Mouse (Mus musculus) embryonic facial prominence, embryonic 12.5 days (tissue): ENCODE data around the gene Ddx56. TPM values are rescaled to one million over a fixed set of nuclear protein-coding genes. Genes with fewer than 3 reads are reported as not detected.
A peak's percentile ranks its signal among the peaks of the same experiment; 100 is the strongest.

Experiments used
- ATAC-seq: fragments of 200-750 bp; cut with Nextera tagmentation; 2 replicates; pipeline ENCODE4 v1.8.0; 2017; ENCODE audit not compliant: insufficient number of reproducible peaks, insufficient read depth, low FRiP score, low TSS enrichment
- H3K27ac ChIP-seq: fragments of 300-500 bp; sonication (generic); 2 replicates; pipeline ENCODE4 v1.5.1; 2016; ENCODE audit warnings: mild to moderate bottlenecking
- H3K27me3 ChIP-seq: fragments of 300-500 bp; sonication (generic); 2 replicates; pipeline ENCODE4 v1.6.1; 2016; ENCODE audit warnings: mild to moderate bottlenecking, moderate library complexity
- H3K36me3 ChIP-seq: fragments of 300-500 bp; sonication (generic); 2 replicates; pipeline ENCODE4 v1.6.1; 2016; ENCODE audit warnings: mild to moderate bottlenecking
- H3K4me1 ChIP-seq: fragments of 300-500 bp; sonication (generic); 2 replicates; pipeline ENCODE4 v1.6.1; 2016
- H3K4me2 ChIP-seq: fragments of 300-500 bp; sonication (generic); replicated peaks from 2 replicates; pipeline ENCODE4 v1.6.1; 2016; ENCODE audit warnings: mild to moderate bottlenecking, moderate library complexity
- H3K4me3 ChIP-seq: fragments of 300-500 bp; sonication (generic); 2 replicates; pipeline ENCODE4 v1.5.1; 2016; ENCODE audit warnings: mild to moderate bottlenecking
- H3K9ac ChIP-seq: fragments of 300-500 bp; sonication (generic); 2 replicates; pipeline ENCODE4 v1.6.1; 2016; ENCODE audit warnings: mild to moderate bottlenecking, moderate library complexity
- H3K9me3 ChIP-seq: fragments of 300-500 bp; sonication (generic); 2 replicates; pipeline ENCODE4 v1.6.1; 2016; ENCODE audit warnings: mild to moderate bottlenecking, moderate library complexity
- WGBS: fragments of 180-500 bp; shearing (Covaris S2); methylation state at CpG from one replicate; pipeline ENCODE4 v1.1.7; 2016; 5-methylcytosine and 5-hydroxymethylcytosine counted together
- polyA plus RNA-seq: library from polyadenylated mRNA; unstranded; fragments of >200 nt; fragmentation: Nextera tagmentation; extraction: Ambion mirVana; gene quantifications from 2 replicates; pipeline ENCODE4 v1.2.1, GENCODE M21; 2016

The Ddx56 gene
- polyA plus RNA-seq: 105 and 106 TPM in 2 replicates

- H3K4me2 ChIP-seq: peak within 1 kb of the TSS; percentile 64
- H3K9me3 ChIP-seq: no peaks in the 10 kb centered on the region
- peaks cover 12% of the 10 kb centered on the region for H3K4me1 ChIP-seq
- peak within 1 kb of the TSS; percentile 97 for H3K4me3 ChIP-seq
- ATAC-seq: peak; percentile 91
- WGBS: 2% methylated on average over 50 of the region's 50 CpGs
- peak within 1 kb of the TSS; percentile 94 for H3K27ac ChIP-seq
- no peaks in the 10 kb centered on the region for H3K27me3 ChIP-seq
- peak within 1 kb of the TSS; percentile 85 for H3K9ac ChIP-seq
- H3K36me3 ChIP-seq: peaks cover 57% of the 10 kb centered on the region
Observed at GRCm38 (mm10) chr11:6267320-6268254, at the start of gene Ddx56. Gene Ddx56 (minus strand): TSS chr11:6267772.

GRCm38 (mm10) chr11:6316821-6317220 is 49.2 kb upstream of the Ddx56 start:
- WGBS: 87% methylated on average over 11 of the region's 11 CpGs

GRCm38 (mm10) chr11:6313874-6314406 is 46.4 kb upstream of the Ddx56 start:
- Histone ChIP-seq H3K27me3 (no peaks in the 10 kb centered on the region), H3K36me3 (peaks cover 50% of the 10 kb centered on the region), H3K9ac (no peak overlapping the region), H3K4me1 (no peaks in the 10 kb centered on the region), H3K4me3 (no peak overlapping the region), H3K9me3 (no peaks in the 10 kb centered on the region), H3K4me2 (no peak overlapping the region), H3K27ac (no peak overlapping the region)
- no peak for ATAC-seq
- WGBS: 85% methylated on average over 7 of the region's 7 CpGs

More at GRCm38 (mm10) chr11:6316821-6317220, 49.2 kb upstream of the Ddx56 start:
- Histone ChIP-seq H3K4me2 (no peak overlapping the region), H3K27me3 (no peaks in the 10 kb centered on the region), H3K4me1 (no peaks in the 10 kb centered on the region), H3K9ac (no peak overlapping the region), H3K36me3 (peaks cover 50% of the 10 kb centered on the region), H3K9me3 (no peaks in the 10 kb centered on the region), H3K4me3 (no peak overlapping the region), H3K27ac (no peak overlapping the region)
- ATAC-seq: no peak

- Histone ChIP-seq H3K9ac (no peak overlapping the region), H3K4me1 (no peaks in the 10 kb centered on the region), H3K4me3 (no peak overlapping the region), H3K36me3 (peaks cover 20% of the 10 kb centered on the region), H3K27me3 (no peaks in the 10 kb centered on the region), H3K27ac (no peak overlapping the region), H3K9me3 (no peaks in the 10 kb centered on the region), H3K4me2 (no peak overlapping the region)
- no peak for ATAC-seq
- WGBS: 91% methylated on average over 4 of the region's 4 CpGs
Observed at GRCm38 (mm10) chr11:6308181-6308580, 40.6 kb upstream of the Ddx56 start.

- Histone ChIP-seq H3K4me3 (no peak overlapping the region), H3K27me3 (no peaks in the 10 kb centered on the region), H3K4me1 (no peaks in the 10 kb centered on the region), H3K36me3 (peaks cover 29% of the 10 kb centered on the region), H3K9ac (no peak overlapping the region), H3K4me2 (no peak overlapping the region), H3K27ac (no peak overlapping the region), H3K9me3 (no peaks in the 10 kb centered on the region)
- 88% methylated on average over 1 of the region's 1 CpGs for WGBS
- ATAC-seq: no peak
Observed at GRCm38 (mm10) chr11:6305943-6306430, 38.4 kb upstream of the Ddx56 start.

GRCm38 (mm10) chr11:6302793-6303192 is 35.2 kb upstream of the Ddx56 start:
- no peaks in the 10 kb centered on the region for H3K27me3 ChIP-seq
- WGBS: 87% methylated on average over 2 of the region's 2 CpGs
- H3K27ac ChIP-seq: no peak overlapping the region
- no peaks in the 10 kb centered on the region for H3K9me3 ChIP-seq
- peaks cover 46% of the 10 kb centered on the region for H3K36me3 ChIP-seq
- H3K4me3 ChIP-seq: no peak overlapping the region
- H3K4me2 ChIP-seq: no peak overlapping the region
- no peak overlapping the region for H3K9ac ChIP-seq
- ATAC-seq: no peak
- H3K4me1 ChIP-seq: no peaks in the 10 kb centered on the region

- no peak for ATAC-seq
- WGBS: 81% methylated on average over 2 of the region's 2 CpGs
- peaks cover 47% of the 10 kb centered on the region for H3K36me3 ChIP-seq
- H3K4me3 ChIP-seq: no peak overlapping the region
- H3K27ac ChIP-seq: no peak overlapping the region
- no peaks in the 10 kb centered on the region for H3K9me3 ChIP-seq
- H3K4me2 ChIP-seq: no peak overlapping the region
- H3K9ac ChIP-seq: no peak overlapping the region
- no peaks in the 10 kb centered on the region for H3K27me3 ChIP-seq
- H3K4me1 ChIP-seq: no peaks in the 10 kb centered on the region
Observed at GRCm38 (mm10) chr11:6299435-6299834, 31.9 kb upstream of the Ddx56 start.

GRCm38 (mm10) chr11:6296077-6296476 is 28.5 kb upstream of the Ddx56 start:
- no peak for ATAC-seq
- H3K4me3 ChIP-seq: no peak overlapping the region
- H3K27ac ChIP-seq: no peak overlapping the region
- no peak overlapping the region for H3K9ac ChIP-seq
- no peaks in the 10 kb centered on the region for H3K9me3 ChIP-seq
- H3K36me3 ChIP-seq: peaks cover 34% of the 10 kb centered on the region
- H3K27me3 ChIP-seq: no peaks in the 10 kb centered on the region
- no peak overlapping the region for H3K4me2 ChIP-seq
- H3K4me1 ChIP-seq: peaks cover 5% of the 10 kb centered on the region

- peaks cover 27% of the 10 kb centered on the region for H3K36me3 ChIP-seq
- H3K27me3 ChIP-seq: no peaks in the 10 kb centered on the region
- WGBS: 88% methylated on average over 4 of the region's 4 CpGs
- no peaks in the 10 kb centered on the region for H3K9me3 ChIP-seq
- peaks cover 8% of the 10 kb centered on the region for H3K4me1 ChIP-seq
- no peak overlapping the region for H3K4me2 ChIP-seq
- H3K27ac ChIP-seq: no peak overlapping the region
- no peak overlapping the region for H3K9ac ChIP-seq
- ATAC-seq: no peak
- no peak overlapping the region for H3K4me3 ChIP-seq
Observed at GRCm38 (mm10) chr11:6294632-6295031, 27.1 kb upstream of the Ddx56 start.

GRCm38 (mm10) chr11:6293601-6294000 is 26.0 kb upstream of the Ddx56 start:
- Histone ChIP-seq H3K4me1 (peaks cover 8% of the 10 kb centered on the region), H3K4me3 (no peak overlapping the region), H3K9me3 (no peaks in the 10 kb centered on the region), H3K4me2 (no peak overlapping the region), H3K27me3 (no peaks in the 10 kb centered on the region), H3K27ac (no peak overlapping the region), H3K9ac (no peak overlapping the region), H3K36me3 (peaks cover 18% of the 10 kb centered on the region)
- 94% methylated on average over 2 of the region's 2 CpGs for WGBS
- ATAC-seq: no peak

- Histone ChIP-seq H3K9ac (no peak overlapping the region), H3K4me3 (peak overlapping the region; percentile 63; the same call in 1 of the 2 replicates), H3K27ac (no peak overlapping the region), H3K27me3 (no peaks in the 10 kb centered on the region), H3K9me3 (no peaks in the 10 kb centered on the region), H3K4me2 (peak overlapping the region; percentile 78), H3K36me3 (peaks cover 12% of the 10 kb centered on the region), H3K4me1 (peaks cover 8% of the 10 kb centered on the region)
- WGBS: 91% methylated on average over 4 of the region's 4 CpGs
- no peak for ATAC-seq
Observed at GRCm38 (mm10) chr11:6292988-6293349, 25.4 kb upstream of the Ddx56 start.
